Mouse (Mus musculus) ES-E14 (cell line): ENCODE measurements around the gene Smarcd1. TPM values are rescaled to one million over a fixed set of nuclear protein-coding genes. Genes with fewer than 3 reads are reported as not detected.

Experiments
- DNase-seq: peaks from one replicate; pipeline ENCODE4 v3.0.0-alpha.2; 2013; ENCODE audit warnings: low read depth, low spot score
- H3K27ac ChIP-seq: 2 replicates; pipeline ENCODE4 v1.5.1; 2012; ENCODE audit warnings: low read depth, mild to moderate bottlenecking, low read length, moderate library complexity, mixed read lengths; ENCODE audit not compliant: poor library complexity, insufficient read depth, severe bottlenecking
- H3K36me3 ChIP-seq: 2 replicates; pipeline ENCODE4 v1.6.1; 2012; ENCODE audit warnings: mild to moderate bottlenecking, low read length, moderate library complexity, mixed read lengths; ENCODE audit not compliant: control insufficient read depth, poor library complexity, insufficient read depth, severe bottlenecking
- H3K4me1 ChIP-seq, 2 experiments: fragments of 150-350 bp in 1 of 2; sonication (generic) in 1 of 2; 2 replicates each; pipeline ENCODE4 v1.6.1; 2012; ENCODE audit warnings: low read length in 2 of 2, mild to moderate bottlenecking in 1 of 2, mixed read lengths in 1 of 2; ENCODE audit not compliant: control insufficient read depth in 2 of 2, insufficient read depth in 2 of 2, poor library complexity in 1 of 2
- H3K4me3 ChIP-seq, 2 experiments: fragments of 150-350 bp in 1 of 2; sonication (generic) in 1 of 2; 2 replicates each; pipeline ENCODE4 v1.5.1; 2012; ENCODE audit warnings: low read length in 2 of 2, low read depth in 1 of 2, mild to moderate bottlenecking in 1 of 2, mixed read lengths in 1 of 2; ENCODE audit not compliant: insufficient read depth in 1 of 2, poor library complexity in 1 of 2, severe bottlenecking in 1 of 2
- H3K9ac ChIP-seq: 2 replicates; pipeline ENCODE4 v1.6.1; 2012; ENCODE audit warnings: low read depth, mild to moderate bottlenecking, low read length, mixed read lengths; ENCODE audit not compliant: poor library complexity, insufficient read depth, severe bottlenecking
- H3K9me3 ChIP-seq: fragments of 150-350 bp; sonication (generic); 2 replicates; pipeline ENCODE4 v1.6.1; 2012; ENCODE audit warnings: low read depth, mild to moderate bottlenecking, low read length; ENCODE audit not compliant: control insufficient read depth, insufficient read depth
- CHD2 ChIP-seq: IDR thresholded peaks from 2 replicates; pipeline ENCODE4 v1.6.1; 2014; ENCODE audit warnings: mild to moderate bottlenecking, low read depth, low read length, inconsistent platforms
- HCFC1 ChIP-seq: IDR thresholded peaks from 2 replicates; pipeline ENCODE4 v1.6.1; 2012; ENCODE audit warnings: low read length, inconsistent platforms, borderline replicate concordance; ENCODE audit not compliant: insufficient read depth
- MAFK ChIP-seq: IDR thresholded peaks from 2 replicates; pipeline ENCODE4 v1.6.1; 2014; ENCODE audit warnings: mild to moderate bottlenecking, low read depth, low read length, inconsistent platforms; ENCODE audit not compliant: insufficient read depth
- ZC3H11A ChIP-seq: IDR thresholded peaks from 2 replicates; pipeline ENCODE4 v1.6.1; 2012; ENCODE audit warnings: low read depth, mild to moderate bottlenecking, inconsistent platforms, low read length, borderline replicate concordance
- ZNF384 ChIP-seq: IDR thresholded peaks from 2 replicates; pipeline ENCODE4 v1.6.1; 2012; ENCODE audit warnings: low read depth, low read length, inconsistent platforms
- in situ Hi-C, 2 experiments: fragments of 600-800 bp; cut with MboI; formaldehyde crosslinking; loops; one replicate each; pipeline ENCODE4 v1.15.1; 2025; ENCODE audit warnings: low sequenced_read_pairs in 2 of 2, inconsistent platforms in 1 of 2; ENCODE audit not compliant: unreplicated experiment in 2 of 2
- total RNA-seq: library from RNA; depleted of rRNA; stranded (reverse); fragments of 300-350 nt; gene quantifications from 2 replicates; pipeline ENCODE4 v1.2.3, GENCODE M21; 2012

Smarcd1 gene
- total RNA-seq, 1 experiment, result 76.3 TPM

DNA sequence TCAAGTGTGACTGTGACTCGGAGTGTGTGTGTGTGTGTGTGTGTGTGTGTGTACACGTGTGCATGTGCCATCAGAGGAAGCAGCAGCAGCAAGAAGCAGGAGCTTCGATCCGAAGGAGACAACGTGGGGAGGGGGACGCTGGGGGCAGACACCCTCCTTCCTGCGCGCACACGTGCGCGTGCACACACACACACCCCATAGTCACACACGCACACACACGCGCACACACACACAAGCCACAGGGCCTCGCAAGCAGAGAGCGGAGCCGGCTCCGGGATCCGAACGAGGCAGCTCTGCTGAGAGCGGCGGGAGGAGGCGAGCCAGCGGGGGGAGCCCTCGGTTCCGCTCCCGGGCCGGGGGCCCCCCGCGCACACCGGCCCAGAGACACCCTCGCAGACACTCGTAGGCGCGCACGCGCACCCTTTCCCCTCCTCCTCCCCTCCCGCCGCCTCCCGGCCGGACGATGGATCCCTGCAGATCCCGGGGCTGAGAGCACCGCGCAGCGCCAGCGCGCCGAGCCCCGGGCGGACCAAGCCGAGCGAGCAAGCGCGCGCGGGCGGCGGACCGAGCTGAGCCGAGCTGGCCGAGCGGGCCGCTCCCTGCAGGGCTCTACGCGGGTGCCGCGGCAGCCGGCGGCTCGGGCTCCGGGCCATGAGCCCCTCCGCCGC, 31.6 kb upstream of the Smarcd1 start, which contains the start of gene Asic1:
Gene Asic1 (plus strand): TSS at position 215 of the 668 bp plus-strand sequence.
- Histone ChIP-seq H3K36me3 (no peaks in the 10 kb centered on the region), H3K9ac (peak within 1 kb of the TSS; percentile 54), H3K27ac (no peak within 1 kb of the TSS), H3K4me3 (peak within 1 kb of the TSS; percentile 66 to 72), H3K4me1 (peaks cover 1 to 14% of the 10 kb centered on the region in 2 experiments; a peak in 2 of 4 replicates), H3K9me3 (no peaks in the 10 kb centered on the region)
- DNase-seq, result no peak
- in situ Hi-C loops, result no loop called here
- TF ChIP-seq CHD2, result no peak
- TF ChIP-seq ZC3H11A, result no peak
- no peak for TF ChIP-seq HCFC1
- TF ChIP-seq ZNF384, result no peak
- TF ChIP-seq MAFK, result no peak

DNA sequence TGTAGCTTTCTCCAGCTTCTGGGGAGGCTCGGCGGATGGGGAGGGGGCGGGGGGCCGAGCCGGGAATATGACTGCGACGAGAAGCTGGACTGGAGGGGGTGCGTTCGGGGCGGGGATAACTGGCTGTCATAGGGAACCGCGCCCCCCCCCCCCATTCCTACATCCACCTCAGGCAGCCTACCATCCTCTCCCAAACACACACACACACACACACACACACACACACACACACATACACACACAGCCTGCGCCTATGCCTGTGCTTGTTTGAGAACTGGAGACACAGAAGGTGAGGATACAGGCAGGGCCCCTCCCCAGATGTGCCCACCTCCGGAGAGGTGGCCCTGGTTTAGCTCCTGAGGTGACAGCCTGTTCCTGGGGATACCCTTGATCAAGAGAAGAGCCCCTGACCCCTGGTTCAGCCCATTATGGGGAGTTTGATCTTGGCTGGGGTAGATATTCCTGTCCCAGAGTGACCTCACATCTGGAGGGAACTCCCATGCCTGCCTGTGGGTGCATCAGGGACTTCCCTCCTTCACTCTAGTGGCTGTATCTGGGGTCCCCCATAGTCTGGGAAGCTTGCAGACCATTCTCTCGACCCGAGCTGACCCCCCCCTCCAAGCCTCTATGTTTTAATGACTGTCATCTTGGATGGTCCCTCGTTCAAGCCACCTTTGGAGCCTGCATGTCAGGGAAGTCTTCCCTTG, 30.8 kb upstream of the Smarcd1 start:
- in situ Hi-C loops, result no loop called here
- no peak for DNase-seq
- Histone ChIP-seq H3K9ac (peak overlapping the region; percentile 54), H3K4me1 (peaks cover 0 to 12% of the 10 kb centered on the region in 2 experiments; a peak in 1 of 4 replicates), H3K36me3 (no peaks in the 10 kb centered on the region), H3K4me3 (peak overlapping the region; percentile 66 to 72), H3K9me3 (no peaks in the 10 kb centered on the region), H3K27ac (no peak overlapping the region)
- no peak for TF ChIP-seq ZNF384
- no peak for TF ChIP-seq MAFK
- no peak for TF ChIP-seq HCFC1
- TF ChIP-seq CHD2, result no peak
- no peak for TF ChIP-seq ZC3H11A

DNA sequence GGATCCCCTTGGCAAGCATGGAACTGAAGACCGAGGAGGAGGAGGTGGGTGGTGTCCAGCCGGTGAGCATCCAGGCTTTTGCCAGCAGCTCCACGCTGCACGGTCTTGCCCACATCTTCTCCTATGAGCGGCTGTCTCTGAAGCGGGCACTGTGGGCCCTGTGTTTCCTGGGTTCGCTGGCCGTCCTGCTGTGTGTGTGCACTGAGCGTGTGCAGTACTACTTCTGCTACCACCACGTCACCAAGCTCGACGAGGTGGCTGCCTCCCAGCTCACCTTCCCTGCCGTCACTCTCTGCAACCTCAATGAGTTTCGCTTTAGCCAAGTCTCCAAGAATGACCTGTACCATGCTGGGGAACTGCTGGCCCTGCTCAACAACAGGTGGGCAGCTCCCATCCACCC, 30.1 kb upstream of the Smarcd1 start:
- no peak for TF ChIP-seq ZNF384
- TF ChIP-seq MAFK, result no peak
- no peak for TF ChIP-seq CHD2
- TF ChIP-seq HCFC1, result no peak
- DNase-seq, result no peak
- no peak overlapping the region for H3K27ac ChIP-seq
- H3K36me3 ChIP-seq, result no peaks in the 10 kb centered on the region
- H3K9ac ChIP-seq, result no peak overlapping the region
- no peak overlapping the region for H3K4me3 ChIP-seq
- H3K4me1 ChIP-seq, result peaks cover 0 to 14% of the 10 kb centered on the region in 2 experiments; a peak in 2 of 4 replicates
- in situ Hi-C loops, result no loop called here
- no peaks in the 10 kb centered on the region for H3K9me3 ChIP-seq

DNA sequence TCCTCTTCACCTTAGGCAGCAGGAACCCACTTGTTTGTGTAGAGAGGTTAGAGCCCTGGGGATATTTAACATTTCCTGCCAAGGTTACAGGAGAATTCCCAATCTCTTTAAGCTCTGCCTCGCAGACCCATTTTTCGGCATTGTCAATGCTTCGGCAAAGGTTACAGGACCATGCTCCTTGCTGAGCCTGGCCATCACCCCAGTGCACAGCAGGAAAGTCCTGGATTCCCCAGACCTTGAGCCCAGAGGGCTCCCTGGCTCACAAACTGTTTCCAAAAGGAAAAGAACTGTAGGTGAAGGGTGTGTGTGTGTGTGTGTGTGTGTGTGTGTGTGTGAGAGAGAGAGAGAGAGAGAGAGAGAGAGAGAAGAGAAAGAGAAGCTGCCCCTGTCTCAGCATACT, 27.1 kb upstream of the Smarcd1 start:
- no peak for DNase-seq
- Histone ChIP-seq H3K36me3 (no peaks in the 10 kb centered on the region), H3K9ac (no peak overlapping the region), H3K4me1 (peaks cover 0 to 26% of the 10 kb centered on the region in 2 experiments; a peak in 2 of 4 replicates), H3K4me3 (no peak overlapping the region), H3K9me3 (no peaks in the 10 kb centered on the region), H3K27ac (no peak overlapping the region)
- in situ Hi-C loops, result no loop called here
- no peak for TF ChIP-seq MAFK
